Mouse (Mus musculus) erythroblast, embryonic 14.5 days (primary cell): Measurements from ENCODE around the gene Psors1c2. TPM values are rescaled to one million over a fixed set of nuclear protein-coding genes. Genes with fewer than 3 reads are reported as not detected.

Source experiments
- H3K27me3 ChIP-seq: 2 replicates; pipeline ENCODE4 v1.6.1; 2012; ENCODE audit warnings: inconsistent platforms; ENCODE audit not compliant: control insufficient read depth
- H3K36me3 ChIP-seq: 2 replicates; pipeline ENCODE4 v1.6.1; 2012; ENCODE audit warnings: mild to moderate bottlenecking, inconsistent platforms; ENCODE audit not compliant: control insufficient read depth
- H3K4me1 ChIP-seq: 2 replicates; pipeline ENCODE4 v1.6.1; 2012; ENCODE audit warnings: inconsistent platforms; ENCODE audit not compliant: control insufficient read depth
- H3K4me3 ChIP-seq: replicated peaks from 2 replicates; pipeline ENCODE3; 2012; ENCODE audit warnings: moderate library complexity, mild to moderate bottlenecking, inconsistent platforms
- H3K9me3 ChIP-seq: 2 replicates; pipeline ENCODE4 v1.6.1; 2012; ENCODE audit warnings: low read length, inconsistent platforms, mixed read lengths; ENCODE audit not compliant: control insufficient read depth
- GATA1 ChIP-seq: IDR thresholded peaks from 2 replicates; pipeline ENCODE4 v1.6.1; 2012; ENCODE audit warnings: low read length, inconsistent platforms, mixed read lengths
- TAL1 ChIP-seq: IDR thresholded peaks from 3 replicates; pipeline ENCODE4 v1.6.1; 2012; ENCODE audit warnings: low read length, inconsistent platforms, mixed read lengths
- polyA plus RNA-seq: library from polyadenylated mRNA; stranded (reverse); fragments of >175 nt; gene quantifications from 2 replicates; pipeline ENCODE4 v1.2.3, GENCODE M21; 2012

The Psors1c2 gene
- 0.40 and 0.51 TPM in 2 replicates for polyA plus RNA-seq

DNA sequence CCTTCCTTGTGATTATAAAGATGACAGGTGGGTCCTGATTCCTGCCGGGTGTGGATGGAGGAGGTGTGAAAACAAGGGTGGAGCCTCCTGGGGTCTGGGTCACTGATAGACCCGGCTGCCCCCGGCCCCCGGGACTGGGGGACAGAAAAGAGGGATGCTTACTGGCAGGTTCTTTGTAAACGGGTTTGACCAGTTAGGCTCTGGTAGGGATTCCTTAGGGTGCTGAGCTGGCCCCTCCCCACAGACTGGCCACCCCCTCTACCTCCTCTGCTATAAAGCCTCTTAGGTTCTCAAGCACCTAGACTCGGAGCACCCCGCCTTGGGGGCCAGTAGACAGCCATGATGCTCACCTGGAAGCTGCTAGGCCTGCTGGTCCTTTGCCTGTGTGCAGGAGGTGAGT, at the start of gene Psors1c2:
Psors1c2 (plus strand) TSS at position 301 of the 400 bp plus-strand sequence.
- no peak within 1 kb of the TSS for H3K4me3 ChIP-seq
- H3K27me3 ChIP-seq: peaks cover 2% of the 10 kb centered on the region; the same call in 1 of the 2 replicates
- H3K4me1 ChIP-seq: no peaks in the 10 kb centered on the region
- no peaks in the 10 kb centered on the region for H3K9me3 ChIP-seq
- TF ChIP-seq TAL1 (no peak), GATA1 (no peak)
- H3K36me3 ChIP-seq: peaks cover 29% of the 10 kb centered on the region

DNA sequence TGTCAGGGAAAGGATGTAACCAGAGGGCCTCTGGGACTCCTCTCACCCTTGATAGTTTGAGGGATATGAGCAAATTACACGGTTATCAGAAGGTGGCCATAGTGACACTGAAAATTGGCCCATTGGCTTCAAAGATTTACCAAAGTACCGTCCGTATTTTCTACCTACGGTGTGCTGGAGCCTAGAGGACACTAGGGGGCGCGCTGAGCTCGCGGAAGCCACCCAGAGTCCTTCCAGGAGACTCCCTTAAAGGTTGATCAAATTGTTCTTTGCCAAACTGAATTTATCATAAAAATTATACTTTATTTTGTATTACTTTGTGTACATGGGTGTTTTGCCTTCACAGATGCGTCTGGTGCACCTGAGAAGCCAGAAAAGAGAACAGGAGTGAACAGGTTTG, 48.9 kb upstream of the Psors1c2 start:
- Histone ChIP-seq H3K27me3 (no peaks in the 10 kb centered on the region), H3K4me3 (no peak overlapping the region), H3K9me3 (no peaks in the 10 kb centered on the region), H3K36me3 (no peaks in the 10 kb centered on the region), H3K4me1 (no peaks in the 10 kb centered on the region)
- TF ChIP-seq GATA1: no peak
- no peak for TF ChIP-seq TAL1

DNA sequence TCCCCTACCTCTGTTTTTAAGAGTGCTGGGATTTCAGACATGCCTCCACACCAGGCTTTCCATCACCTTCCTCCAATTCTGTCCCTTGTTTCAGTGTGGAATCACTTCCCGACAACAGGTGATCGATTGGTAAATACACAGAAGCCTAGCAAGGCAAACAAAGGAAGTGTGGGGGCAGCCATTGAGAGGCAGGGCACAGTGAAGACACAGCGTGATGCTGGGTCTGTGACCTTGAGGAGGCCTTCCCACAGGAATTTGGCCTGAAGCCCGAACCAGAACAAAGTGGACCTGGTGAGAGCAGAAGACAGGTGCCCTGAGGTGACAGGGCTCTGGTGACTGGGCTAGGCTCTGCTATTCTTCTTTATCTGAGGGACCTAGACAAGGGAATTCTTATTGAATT, 47.3 kb upstream of the Psors1c2 start:
- Histone ChIP-seq H3K27me3 (no peaks in the 10 kb centered on the region; the same call in 1 of the 2 replicates), H3K9me3 (no peaks in the 10 kb centered on the region), H3K36me3 (no peaks in the 10 kb centered on the region), H3K4me1 (no peaks in the 10 kb centered on the region), H3K4me3 (no peak overlapping the region)
- TF ChIP-seq TAL1 (no peak), GATA1 (no peak)

DNA sequence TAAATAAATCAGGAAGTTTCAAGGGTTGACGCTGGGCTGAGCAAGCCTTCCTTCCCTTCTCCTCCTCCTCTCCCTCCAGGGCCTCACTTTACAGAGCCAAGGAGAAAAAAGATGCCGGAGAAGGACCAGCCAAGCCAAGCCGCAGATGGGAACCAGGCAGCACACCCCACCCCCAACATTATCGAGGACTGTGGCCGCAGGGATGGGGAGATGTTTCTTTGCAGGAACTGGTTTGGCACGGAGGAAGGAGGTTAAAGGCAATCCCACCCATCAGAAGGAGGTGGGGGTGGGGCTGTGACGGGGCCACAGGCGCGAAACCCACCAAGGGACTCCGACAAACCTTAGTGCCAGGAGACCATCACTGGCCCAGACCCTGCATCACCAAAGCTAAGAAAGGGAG, 46.3 kb upstream of the Psors1c2 start:
- Histone ChIP-seq H3K27me3 (no peaks in the 10 kb centered on the region; the same call in 1 of the 2 replicates), H3K36me3 (no peaks in the 10 kb centered on the region), H3K4me3 (no peak overlapping the region), H3K9me3 (no peaks in the 10 kb centered on the region), H3K4me1 (no peaks in the 10 kb centered on the region)
- TF ChIP-seq GATA1 (no peak), TAL1 (no peak)

GRCm38 (mm10) chr17:35488041-35488440, 45.0 kb upstream of the Psors1c2 start:
- Histone ChIP-seq H3K36me3 (no peaks in the 10 kb centered on the region), H3K9me3 (no peaks in the 10 kb centered on the region), H3K4me1 (no peaks in the 10 kb centered on the region), H3K4me3 (no peak overlapping the region), H3K27me3 (no peaks in the 10 kb centered on the region; the same call in 1 of the 2 replicates)
- TF ChIP-seq TAL1 (no peak), GATA1 (no peak)

DNA sequence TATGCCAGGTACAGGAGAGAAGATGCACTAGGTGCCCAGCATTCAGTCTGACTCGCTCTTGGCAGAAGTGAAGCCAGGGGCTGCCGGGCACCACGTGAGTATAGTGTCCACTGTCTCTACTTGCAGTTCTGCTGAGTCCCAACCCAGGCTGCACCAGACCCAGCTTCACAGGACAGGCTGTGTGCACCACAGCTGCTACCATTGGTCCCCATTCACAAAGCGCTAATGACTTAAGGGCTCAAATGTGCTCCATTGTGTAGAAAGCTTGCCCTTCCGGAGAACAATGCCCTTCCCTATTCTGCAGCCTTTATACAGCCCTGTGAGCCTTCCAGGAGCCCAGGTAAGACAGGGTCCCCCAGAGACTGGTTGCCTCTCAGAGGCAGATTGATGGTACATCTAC, 42.7 kb upstream of the Psors1c2 start:
- Histone ChIP-seq H3K36me3 (no peaks in the 10 kb centered on the region), H3K9me3 (no peaks in the 10 kb centered on the region), H3K27me3 (no peaks in the 10 kb centered on the region; the same call in 1 of the 2 replicates), H3K4me1 (no peaks in the 10 kb centered on the region), H3K4me3 (no peak overlapping the region)
- TF ChIP-seq GATA1 (no peak), TAL1 (no peak)

DNA sequence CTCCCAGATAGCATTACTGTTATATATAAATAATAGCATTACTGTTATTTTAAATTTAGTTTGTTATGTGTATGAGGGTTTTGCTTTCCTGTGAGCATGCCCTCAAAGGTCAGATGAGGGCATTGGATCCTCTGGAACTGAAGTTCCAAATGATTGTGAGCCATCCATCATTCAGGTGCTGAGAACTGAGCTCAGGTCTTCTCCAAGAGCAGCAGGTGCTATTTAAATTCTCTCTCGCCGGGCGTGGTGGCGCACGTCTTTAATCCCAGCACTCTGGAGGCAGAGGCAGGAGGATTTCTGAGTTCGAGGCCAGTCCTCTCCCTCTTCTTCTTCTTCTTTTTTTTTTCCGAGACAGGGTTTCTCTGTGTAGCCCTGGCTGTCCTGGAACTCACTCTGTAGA, 35.9 kb upstream of the Psors1c2 start:
- Histone ChIP-seq H3K9me3 (no peaks in the 10 kb centered on the region), H3K36me3 (no peaks in the 10 kb centered on the region), H3K4me1 (no peaks in the 10 kb centered on the region), H3K4me3 (no peak overlapping the region), H3K27me3 (no peaks in the 10 kb centered on the region)
- no peak for TF ChIP-seq TAL1
- TF ChIP-seq GATA1: no peak

DNA sequence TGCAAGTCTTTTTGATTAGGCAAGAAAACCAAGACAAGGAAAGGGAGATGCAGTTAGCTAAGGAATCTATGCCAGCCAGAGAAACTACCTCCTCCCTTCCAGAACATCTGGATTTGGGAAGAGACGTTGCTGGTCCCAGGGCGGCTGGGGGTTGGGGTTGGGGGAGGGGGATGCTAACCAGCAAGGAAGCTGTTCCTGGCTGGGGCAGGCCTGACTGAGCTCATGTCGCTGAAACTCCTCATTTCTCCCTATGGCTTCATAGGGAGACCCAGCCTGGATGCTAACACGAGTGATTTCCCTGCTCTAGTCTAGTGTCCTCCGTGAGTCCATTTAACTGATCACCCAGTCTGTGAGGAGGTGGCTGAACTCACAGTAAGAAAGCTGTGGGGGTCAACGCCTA, 30.8 kb upstream of the Psors1c2 start:
- H3K36me3 ChIP-seq: no peaks in the 10 kb centered on the region
- H3K9me3 ChIP-seq: no peaks in the 10 kb centered on the region
- peaks cover 23% of the 10 kb centered on the region for H3K27me3 ChIP-seq
- H3K4me1 ChIP-seq: no peaks in the 10 kb centered on the region
- TF ChIP-seq GATA1: no peak
- no peak for TF ChIP-seq TAL1
- no peak overlapping the region for H3K4me3 ChIP-seq

GRCm38 (mm10) chr17:35502762-35503161, 30.2 kb upstream of the Psors1c2 start:
- Histone ChIP-seq H3K36me3 (no peaks in the 10 kb centered on the region), H3K4me3 (no peak overlapping the region), H3K27me3 (peaks cover 29% of the 10 kb centered on the region), H3K9me3 (no peaks in the 10 kb centered on the region), H3K4me1 (no peaks in the 10 kb centered on the region)
- no peak for TF ChIP-seq GATA1
- TF ChIP-seq TAL1: no peak

DNA sequence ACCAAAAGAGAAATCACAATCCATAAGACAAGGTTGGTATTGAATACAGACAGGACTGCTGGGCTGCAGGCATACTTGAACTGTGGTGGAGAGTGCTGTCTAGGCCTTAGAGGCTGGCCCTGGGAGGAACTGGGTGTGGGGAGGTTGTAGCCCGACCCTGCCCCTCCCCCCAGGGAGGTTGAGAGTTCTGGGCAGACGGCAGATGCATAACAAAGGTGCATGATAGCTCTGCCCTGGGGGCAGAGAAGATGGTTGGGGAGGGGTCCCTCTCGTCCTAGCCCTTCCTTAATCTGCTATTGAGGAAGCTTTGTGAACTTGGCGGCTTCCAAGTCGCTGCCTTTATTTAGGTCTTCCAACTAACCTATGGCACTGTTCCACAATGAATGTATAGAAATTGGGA, 29.2 kb upstream of the Psors1c2 start:
- no peak for TF ChIP-seq TAL1
- TF ChIP-seq GATA1: no peak
- H3K4me3 ChIP-seq: no peak overlapping the region
- H3K9me3 ChIP-seq: no peaks in the 10 kb centered on the region
- H3K27me3 ChIP-seq: peaks cover 36% of the 10 kb centered on the region
- H3K4me1 ChIP-seq: no peaks in the 10 kb centered on the region
- no peaks in the 10 kb centered on the region for H3K36me3 ChIP-seq
